Mouse (Mus musculus) forebrain, embryonic 12.5 days (tissue): ENCODE results near the gene Ube2f. TPM values are rescaled to one million over a fixed set of nuclear protein-coding genes. Genes with fewer than 3 reads are reported as not detected.

Experiments
- ATAC-seq: fragments of 200-750 bp; cut with Nextera tagmentation; 2 replicates; pipeline ENCODE4 v1.8.0; 2017; ENCODE audit warnings: moderate TSS enrichment; ENCODE audit not compliant: low FRiP score
- H3K27ac ChIP-seq: fragments of 300-500 bp; sonication (generic); 2 replicates; pipeline ENCODE4 v1.5.1; 2016; ENCODE audit warnings: mild to moderate bottlenecking
- H3K27me3 ChIP-seq: fragments of 300-500 bp; sonication (generic); 2 replicates; pipeline ENCODE4 v1.6.1; 2016; ENCODE audit warnings: mild to moderate bottlenecking
- H3K36me3 ChIP-seq: fragments of 300-500 bp; sonication (generic); replicated peaks from 2 replicates; pipeline ENCODE4 v1.6.1; 2016; ENCODE audit warnings: mild to moderate bottlenecking
- H3K4me1 ChIP-seq: fragments of 300-500 bp; sonication (generic); 2 replicates; pipeline ENCODE4 v1.6.1; 2016
- H3K4me2 ChIP-seq: fragments of 300-500 bp; sonication (generic); 2 replicates; pipeline ENCODE4 v1.6.1; 2016; ENCODE audit warnings: mild to moderate bottlenecking, moderate library complexity
- H3K4me3 ChIP-seq: fragments of 300-500 bp; sonication (generic); replicated peaks from 2 replicates; pipeline ENCODE4 v1.5.1; 2016; ENCODE audit warnings: mild to moderate bottlenecking
- H3K9ac ChIP-seq: fragments of 300-500 bp; sonication (generic); 2 replicates; pipeline ENCODE4 v1.6.1; 2016; ENCODE audit warnings: mild to moderate bottlenecking
- H3K9me3 ChIP-seq: fragments of 300-500 bp; sonication (generic); 2 replicates; pipeline ENCODE4 v1.6.1; 2016
- WGBS: fragments of 180-500 bp; shearing (Covaris S2); methylation state at CpG from one replicate; pipeline ENCODE4 v1.1.7; 2016; 5-methylcytosine and 5-hydroxymethylcytosine counted together
- polyA plus RNA-seq: library from polyadenylated mRNA; unstranded; fragments of >200 nt; fragmentation: Nextera tagmentation; extraction: Ambion mirVana; gene quantifications from 2 replicates; pipeline ENCODE4 v1.2.1, GENCODE M21; 2016

Gene Ube2f
- polyA plus RNA-seq, 1 experiment from 2014 or later, result 75.9 TPM

DNA sequence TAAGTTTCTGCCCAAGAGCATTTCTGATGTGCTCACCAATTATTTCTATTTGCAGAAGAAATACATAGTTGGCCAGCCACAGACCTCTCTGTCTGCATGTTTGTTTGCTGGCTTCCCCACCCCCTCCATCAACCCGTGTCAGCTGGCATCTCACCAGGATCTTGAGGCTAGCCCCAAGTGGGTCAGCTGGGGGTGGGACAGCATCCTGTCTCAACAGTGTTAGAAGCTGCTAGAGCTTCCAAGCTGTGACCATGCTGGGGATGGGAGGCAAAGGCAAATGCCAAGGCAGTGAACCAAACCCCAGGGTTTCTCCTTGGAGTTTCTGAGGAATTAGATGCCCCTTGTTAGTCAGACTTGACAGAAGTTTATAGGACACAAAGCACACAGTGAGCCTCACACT, 34.1 kb upstream of the Ube2f start:
- H3K27me3 ChIP-seq, result no peaks in the 10 kb centered on the region
- no peaks in the 10 kb centered on the region for H3K9me3 ChIP-seq
- H3K9ac ChIP-seq, result no peak overlapping the region
- no peaks in the 10 kb centered on the region for H3K36me3 ChIP-seq
- no peak overlapping the region for H3K4me3 ChIP-seq
- H3K4me1 ChIP-seq, result no peaks in the 10 kb centered on the region
- no peak for ATAC-seq
- no peak overlapping the region for H3K27ac ChIP-seq
- no peak overlapping the region for H3K4me2 ChIP-seq
- 70% methylated on average over 1 of the region's 1 CpGs for WGBS

DNA sequence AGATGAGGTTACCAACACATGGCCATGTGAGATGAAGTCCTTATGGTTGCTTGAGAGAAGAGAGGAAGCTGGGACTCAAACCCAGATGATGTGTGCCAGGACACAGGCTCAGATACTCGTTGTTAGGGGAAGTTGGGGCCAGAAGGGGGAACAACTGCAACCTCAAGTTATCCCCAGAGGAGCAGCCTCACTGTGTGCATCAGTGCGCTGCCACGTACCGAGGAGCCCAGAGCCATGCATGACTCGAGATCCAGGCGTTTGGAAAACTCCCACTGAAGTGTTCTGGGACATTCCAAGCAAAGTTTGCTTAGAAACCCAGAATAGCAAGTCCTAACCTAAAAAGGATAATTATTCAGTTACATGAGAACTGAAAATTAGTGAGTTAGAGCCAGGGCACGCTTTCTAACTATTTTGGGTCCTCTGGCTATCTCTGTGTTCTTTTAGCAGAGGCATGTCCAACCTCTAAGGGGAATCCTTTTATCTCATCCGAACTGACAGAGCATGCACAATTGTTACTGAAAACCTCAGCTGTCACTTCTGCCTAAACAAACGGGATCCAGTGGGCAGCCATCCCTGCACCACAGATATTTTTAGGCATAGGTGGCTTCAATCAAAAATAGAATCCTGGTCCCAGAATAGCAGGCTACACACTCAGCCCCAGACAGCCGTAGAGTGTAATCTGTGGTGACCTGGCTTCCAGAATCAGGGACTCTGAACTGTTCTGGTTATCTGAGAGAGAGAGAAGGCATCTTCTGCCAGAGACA, 33.4 kb upstream of the Ube2f start:
- no peaks in the 10 kb centered on the region for H3K4me1 ChIP-seq
- no peak overlapping the region for H3K4me2 ChIP-seq
- 74% methylated on average over 10 of the region's 10 CpGs for WGBS

DNA sequence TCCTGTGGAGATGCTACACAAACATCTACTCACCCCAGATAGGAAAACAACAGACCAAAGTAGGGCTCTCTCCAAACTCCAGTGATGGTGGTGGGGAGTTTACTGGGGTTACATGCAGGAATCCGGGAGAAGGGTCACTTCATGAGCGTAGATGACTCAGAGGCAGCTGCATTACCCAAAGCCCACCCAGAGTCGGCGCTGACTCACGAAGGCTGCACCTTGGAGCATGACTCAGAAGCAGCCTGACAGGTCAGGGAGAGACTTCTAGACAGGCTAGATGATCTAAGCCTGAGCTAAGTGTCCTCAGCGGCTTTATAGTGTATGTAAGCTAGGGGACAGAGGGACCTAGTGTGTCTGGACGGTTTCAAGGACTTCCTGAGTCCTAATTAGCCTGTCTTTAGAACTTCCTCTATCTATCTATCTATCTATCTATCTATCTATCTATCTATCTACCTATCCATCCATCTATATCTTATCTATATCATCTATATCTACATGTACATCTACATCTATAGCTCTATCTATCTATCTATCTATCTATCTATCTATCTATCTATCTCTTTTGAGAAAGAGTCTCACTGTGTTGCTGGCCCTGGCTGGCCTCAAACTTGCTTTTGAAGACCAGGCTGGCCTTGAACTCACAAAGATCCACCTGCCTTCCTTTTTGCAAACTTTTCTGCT, 30.3 kb upstream of the Ube2f start:
- H3K4me1 ChIP-seq, result no peaks in the 10 kb centered on the region
- H3K9me3 ChIP-seq, result no peaks in the 10 kb centered on the region
- no peak for ATAC-seq
- no peaks in the 10 kb centered on the region for H3K36me3 ChIP-seq
- 88% methylated on average over 7 of the region's 7 CpGs for WGBS
- H3K4me3 ChIP-seq, result no peak overlapping the region
- H3K9ac ChIP-seq, result no peak overlapping the region
- H3K27ac ChIP-seq, result no peak overlapping the region
- H3K4me2 ChIP-seq, result no peak overlapping the region
- H3K27me3 ChIP-seq, result no peaks in the 10 kb centered on the region

More for the DNA sequence above, 33.4 kb upstream of the Ube2f start:
- H3K9ac ChIP-seq, result no peak overlapping the region
- H3K36me3 ChIP-seq, result no peaks in the 10 kb centered on the region
- no peaks in the 10 kb centered on the region for H3K27me3 ChIP-seq
- no peak for ATAC-seq
- no peaks in the 10 kb centered on the region for H3K9me3 ChIP-seq
- H3K27ac ChIP-seq, result no peak overlapping the region
- H3K4me3 ChIP-seq, result no peak overlapping the region

DNA sequence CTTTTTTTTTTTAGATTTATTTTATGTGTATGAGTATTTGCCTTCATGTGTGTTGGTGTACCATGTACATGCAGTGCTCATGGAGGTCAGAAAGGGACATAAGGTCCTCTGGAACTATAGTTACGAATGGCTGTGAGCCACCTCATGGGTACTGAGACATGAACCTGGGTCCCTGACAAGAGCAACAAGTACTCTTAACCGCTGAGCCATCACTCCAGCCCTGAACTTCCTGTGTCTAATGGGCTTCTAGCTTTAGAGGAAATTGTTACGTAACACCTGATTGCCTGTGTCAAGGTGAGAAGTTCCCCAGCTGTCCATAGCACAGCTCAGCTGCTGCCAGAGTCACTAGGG, 29.8 kb upstream of the Ube2f start:
- Histone ChIP-seq H3K4me3 (no peak overlapping the region), H3K9me3 (no peaks in the 10 kb centered on the region), H3K4me2 (no peak overlapping the region), H3K27ac (no peak overlapping the region), H3K36me3 (no peaks in the 10 kb centered on the region), H3K27me3 (no peaks in the 10 kb centered on the region), H3K9ac (no peak overlapping the region), H3K4me1 (no peaks in the 10 kb centered on the region)
- ATAC-seq, result no peak
- WGBS, result 95% methylated on average over 3 of the region's 3 CpGs

DNA sequence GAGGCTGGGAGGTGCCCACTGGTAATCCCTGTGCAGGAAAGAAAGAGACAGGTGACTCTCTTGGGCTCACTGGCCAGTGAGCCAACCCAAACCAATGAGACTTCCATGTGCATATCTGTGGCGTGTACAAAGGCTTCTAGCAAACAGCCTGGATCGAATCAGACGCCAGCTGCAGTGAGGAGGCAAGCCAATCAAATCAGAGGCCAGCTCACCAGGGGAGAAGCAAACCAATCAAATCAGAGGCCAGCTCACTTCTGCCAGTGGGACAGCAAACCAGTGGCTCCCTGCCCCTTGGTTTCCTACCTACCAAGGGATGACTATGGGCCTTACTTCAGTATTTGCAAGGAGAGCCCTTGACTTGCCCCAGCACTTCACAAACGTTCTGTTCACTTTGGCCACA, 23.5 kb upstream of the Ube2f start:
- ATAC-seq, result no peak
- 56% methylated on average over 4 of the region's 4 CpGs for WGBS
- H3K27ac ChIP-seq, result no peak overlapping the region

DNA sequence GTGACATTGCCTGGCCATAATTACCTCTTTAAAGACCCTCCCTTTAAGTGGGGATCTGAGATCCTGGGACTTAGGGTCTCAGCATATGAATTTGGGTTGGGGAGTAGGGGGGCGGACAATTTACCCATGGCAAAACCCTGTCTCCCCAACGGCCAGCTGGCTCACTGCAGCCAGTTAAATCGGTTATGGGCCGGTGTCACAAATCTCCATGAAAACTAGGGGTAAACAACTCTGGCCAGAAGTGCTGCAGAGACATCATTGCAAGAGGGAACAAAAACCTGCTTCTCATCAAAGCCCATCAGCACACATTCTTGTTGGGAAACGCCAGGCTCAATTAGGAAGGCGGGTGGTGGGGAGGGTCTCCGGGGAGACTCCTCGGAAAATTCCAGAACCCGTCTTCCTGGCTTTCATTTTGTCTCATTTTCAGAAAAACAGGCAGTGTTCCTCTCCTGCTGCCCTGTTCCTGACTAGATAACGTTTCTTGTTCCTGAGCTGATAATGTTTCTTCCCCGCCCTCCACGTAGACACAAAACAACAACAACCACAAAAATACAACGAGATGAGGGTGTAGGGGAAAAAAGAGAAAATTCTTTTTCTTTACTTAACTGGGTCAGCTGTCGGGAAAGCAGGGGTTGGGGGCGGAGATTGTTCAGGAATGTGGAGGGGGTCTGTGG, 22.6 kb upstream of the Ube2f start:
- Histone ChIP-seq H3K27ac (no peak overlapping the region), H3K4me1 (no peaks in the 10 kb centered on the region), H3K27me3 (no peaks in the 10 kb centered on the region), H3K36me3 (no peaks in the 10 kb centered on the region), H3K4me2 (no peak overlapping the region), H3K9me3 (no peaks in the 10 kb centered on the region), H3K4me3 (no peak overlapping the region), H3K9ac (no peak overlapping the region)
- 74% methylated on average over 15 of the region's 15 CpGs for WGBS
- no peak for ATAC-seq

More for the DNA sequence above, 23.5 kb upstream of the Ube2f start:
- H3K9me3 ChIP-seq, result no peaks in the 10 kb centered on the region
- no peak overlapping the region for H3K4me3 ChIP-seq
- no peak overlapping the region for H3K9ac ChIP-seq
- H3K4me1 ChIP-seq, result no peaks in the 10 kb centered on the region
- no peak overlapping the region for H3K4me2 ChIP-seq
- no peaks in the 10 kb centered on the region for H3K27me3 ChIP-seq
- no peaks in the 10 kb centered on the region for H3K36me3 ChIP-seq

DNA sequence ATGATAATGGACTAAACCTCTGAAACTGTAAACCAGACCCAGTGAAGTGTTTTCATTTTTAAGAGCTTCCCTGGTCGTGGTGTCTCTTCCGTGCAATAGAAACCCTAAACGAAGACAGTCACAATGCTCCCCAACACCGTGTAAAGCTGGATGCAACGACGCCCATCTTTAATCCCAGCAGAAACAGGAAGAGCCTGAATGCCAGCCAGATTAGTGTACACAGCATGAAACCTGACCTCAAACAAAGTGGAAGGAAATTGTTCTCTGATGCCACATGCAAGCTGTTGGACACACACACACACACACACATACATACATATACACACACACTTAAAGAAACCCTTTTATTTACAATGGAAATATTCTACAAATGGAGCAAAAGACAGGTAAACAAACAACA, 19.0 kb upstream of the Ube2f start:
- 67% methylated on average over 6 of the region's 6 CpGs for WGBS

DNA sequence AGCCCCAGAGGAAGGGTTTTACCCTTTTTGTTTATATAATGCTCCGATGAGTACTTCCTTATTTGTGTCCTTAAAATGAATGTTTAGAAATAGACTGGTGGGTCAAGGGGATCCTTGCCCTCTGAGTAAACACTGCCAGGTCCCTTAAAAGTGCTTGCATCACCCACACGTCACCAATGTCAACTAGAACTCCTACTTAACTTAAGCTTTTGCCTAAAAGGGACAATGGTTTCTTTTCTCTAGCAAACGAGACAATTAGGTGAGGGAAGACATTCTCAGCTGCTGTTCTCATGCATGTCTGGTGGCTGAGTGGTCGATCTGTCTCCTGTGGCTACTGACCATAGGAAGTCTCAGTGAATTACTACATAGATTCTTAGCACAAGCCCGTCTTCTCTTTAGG, 18.2 kb upstream of the Ube2f start:
- Histone ChIP-seq H3K9me3 (no peaks in the 10 kb centered on the region), H3K4me2 (no peak overlapping the region), H3K27ac (no peak overlapping the region), H3K4me3 (no peak overlapping the region), H3K4me1 (no peaks in the 10 kb centered on the region), H3K27me3 (no peaks in the 10 kb centered on the region), H3K36me3 (no peaks in the 10 kb centered on the region), H3K9ac (no peak overlapping the region)
- no peak for ATAC-seq
- 53% methylated on average over 5 of the region's 5 CpGs for WGBS

More for the DNA sequence above, 19.0 kb upstream of the Ube2f start:
- Histone ChIP-seq H3K9me3 (no peaks in the 10 kb centered on the region), H3K4me1 (no peaks in the 10 kb centered on the region), H3K27ac (no peak overlapping the region), H3K4me3 (no peak overlapping the region), H3K27me3 (no peaks in the 10 kb centered on the region), H3K36me3 (no peaks in the 10 kb centered on the region), H3K9ac (no peak overlapping the region), H3K4me2 (no peak overlapping the region)
- no peak for ATAC-seq

DNA sequence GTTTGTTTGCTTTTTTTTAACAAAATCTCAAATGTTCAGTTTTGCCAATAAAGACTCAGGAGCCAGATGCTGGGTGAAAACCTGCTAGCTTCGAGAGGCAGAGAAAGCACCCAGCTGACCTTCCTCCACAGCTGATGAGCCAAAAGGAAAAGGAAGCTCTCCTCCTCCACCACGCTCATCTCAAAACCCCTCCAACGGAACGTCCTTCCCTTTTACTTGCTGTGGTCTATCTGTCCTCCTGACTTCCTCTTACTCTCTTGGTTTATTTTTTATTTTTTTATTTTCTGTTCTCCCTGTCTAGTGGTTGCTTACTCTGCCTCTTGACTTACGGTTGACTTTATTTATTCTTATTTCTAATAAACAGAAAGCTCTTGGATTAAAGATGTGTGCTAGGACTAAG, 14.7 kb upstream of the Ube2f start:
- 78% methylated on average over 5 of the region's 5 CpGs for WGBS
- Histone ChIP-seq H3K9me3 (no peaks in the 10 kb centered on the region), H3K27ac (no peak overlapping the region), H3K4me3 (no peak overlapping the region), H3K4me2 (no peak overlapping the region), H3K4me1 (no peaks in the 10 kb centered on the region), H3K9ac (no peak overlapping the region), H3K36me3 (no peaks in the 10 kb centered on the region), H3K27me3 (no peaks in the 10 kb centered on the region)
- ATAC-seq, result no peak

DNA sequence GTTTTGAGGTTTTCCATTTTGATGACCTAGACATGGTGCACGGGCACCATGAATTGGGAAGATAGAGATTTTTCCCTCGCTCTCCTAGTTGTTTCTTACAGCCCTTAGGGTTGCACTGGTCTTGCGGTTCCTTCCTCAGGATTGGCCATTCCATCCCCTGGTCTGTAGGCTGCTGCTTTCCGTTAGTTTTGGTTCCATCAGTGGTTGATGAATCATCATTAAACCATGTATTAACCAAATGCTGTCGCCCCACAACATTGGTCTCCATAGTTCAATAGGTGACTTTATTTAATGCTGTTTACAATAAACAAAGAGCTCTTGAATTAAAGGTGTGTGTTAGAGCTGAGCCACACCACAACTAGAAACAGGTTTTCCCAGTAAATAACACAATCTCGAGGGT, 12.4 kb upstream of the Ube2f start:
- H3K27ac ChIP-seq, result no peak overlapping the region
- H3K9me3 ChIP-seq, result no peaks in the 10 kb centered on the region
- H3K36me3 ChIP-seq, result no peaks in the 10 kb centered on the region
- H3K9ac ChIP-seq, result no peak overlapping the region
- no peak overlapping the region for H3K4me2 ChIP-seq
- WGBS, result 83% methylated on average over 6 of the region's 6 CpGs
- H3K27me3 ChIP-seq, result 0 out of 2 replicates have a peak, but pooled peaks cover 4% of the 10 kb centered on the region
- no peaks in the 10 kb centered on the region for H3K4me1 ChIP-seq
- no peak overlapping the region for H3K4me3 ChIP-seq
- ATAC-seq, result no peak

DNA sequence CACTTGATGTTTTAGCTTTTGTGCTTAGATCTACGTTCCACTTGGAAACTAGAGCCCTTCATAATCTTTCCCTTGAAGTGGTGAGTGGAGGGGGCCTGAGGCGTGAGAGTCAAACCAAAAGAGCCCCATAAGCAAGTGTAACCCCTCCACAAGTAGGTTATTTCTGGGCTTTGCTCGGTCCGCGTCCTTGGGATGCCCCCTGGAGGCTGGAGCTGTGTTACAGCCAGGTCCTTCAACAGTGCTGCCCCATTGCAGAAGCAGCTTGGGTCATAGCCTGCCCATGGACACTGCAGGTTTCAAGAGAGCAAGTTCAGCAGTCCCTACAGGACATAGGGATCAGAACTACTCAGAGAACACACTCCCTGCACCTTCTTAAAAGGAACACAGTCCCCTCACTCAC, 11.0 kb upstream of the Ube2f start:
- no peak overlapping the region for H3K4me3 ChIP-seq
- no peak for ATAC-seq
- WGBS, result 19% methylated on average over 5 of the region's 5 CpGs
- no peaks in the 10 kb centered on the region for H3K4me1 ChIP-seq
- no peak overlapping the region for H3K4me2 ChIP-seq
- no peaks in the 10 kb centered on the region for H3K36me3 ChIP-seq
- H3K9ac ChIP-seq, result no peak overlapping the region
- H3K27me3 ChIP-seq, result 0 out of 2 replicates have a peak, but pooled peaks cover 4% of the 10 kb centered on the region
- no peak overlapping the region for H3K27ac ChIP-seq
- no peaks in the 10 kb centered on the region for H3K9me3 ChIP-seq

DNA sequence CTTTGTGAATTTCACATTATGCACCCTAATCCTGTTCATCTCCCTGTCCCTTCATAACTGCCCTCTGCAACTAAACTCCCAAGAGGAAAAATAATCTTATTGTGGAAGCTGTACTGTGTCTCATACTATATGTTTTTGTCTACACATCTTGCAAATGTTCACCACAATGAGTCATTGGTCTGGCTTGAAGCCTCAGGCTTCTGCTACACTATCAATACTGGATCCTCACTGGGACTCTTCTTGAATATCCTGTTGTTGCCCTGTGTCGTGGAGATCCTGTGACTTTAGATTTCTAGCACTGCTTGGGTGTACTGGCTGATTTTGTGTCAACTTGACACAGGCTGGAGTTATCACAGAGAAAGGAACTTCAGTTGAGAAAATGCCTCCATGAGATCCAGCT, 10.3 kb upstream of the Ube2f start:
- no peak for ATAC-seq
- H3K9me3 ChIP-seq, result no peaks in the 10 kb centered on the region
- 80% methylated on average over 1 of the region's 1 CpGs for WGBS
- no peaks in the 10 kb centered on the region for H3K36me3 ChIP-seq
- H3K27ac ChIP-seq, result no peak overlapping the region
- H3K4me1 ChIP-seq, result no peaks in the 10 kb centered on the region
- H3K4me3 ChIP-seq, result no peak overlapping the region
- H3K4me2 ChIP-seq, result no peak overlapping the region
- no peak overlapping the region for H3K9ac ChIP-seq
- 0 out of 2 replicates have a peak, but pooled peaks cover 4% of the 10 kb centered on the region for H3K27me3 ChIP-seq
